Mouse (Mus musculus) forebrain, embryonic 14.5 days (tissue): ENCODE measurements at regions not wholly inside any gene's neighbourhood (a gene's known extent, or its start where the extent isn't known, plus 50 kb on each side); places are given as distances from the start of the nearest gene placed in this dataset.
A peak's percentile ranks its signal among the peaks of the same experiment; 100 is the strongest.
"Not testable (repeated sequence)": the region's sequence is repeated elsewhere in the genome, so short reads cannot be mapped to it uniquely, and the experiment has no call there.

Experiments used
- ATAC-seq: fragments of 200-750 bp; cut with Nextera tagmentation; 2 replicates; pipeline ENCODE4 v1.8.0; 2017; ENCODE audit warnings: mild to moderate bottlenecking, moderate library complexity
- DNase-seq: peaks from one replicate; pipeline ENCODE4 v3.0.0-alpha.2; 2015; ENCODE audit warnings: low spot score
- H3K27ac ChIP-seq: fragments of 300-500 bp; sonication (generic); 2 replicates; pipeline ENCODE4 v1.5.1; 2014; ENCODE audit warnings: low read depth, mild to moderate bottlenecking, control low read depth, low read length, moderate library complexity
- H3K27me3 ChIP-seq: fragments of 300-500 bp; sonication (generic); replicated peaks from 2 replicates; pipeline ENCODE4 v1.6.1; 2014; ENCODE audit warnings: low read length, control low read depth, mixed read lengths; ENCODE audit not compliant: control insufficient read depth, insufficient read depth
- H3K36me3 ChIP-seq: fragments of 300-500 bp; sonication (generic); 2 replicates; pipeline ENCODE4 v1.6.1; 2014; ENCODE audit warnings: low read length, control low read depth; ENCODE audit not compliant: control insufficient read depth, insufficient read depth
- H3K4me1 ChIP-seq: fragments of 300-500 bp; sonication (generic); 2 replicates; pipeline ENCODE4 v1.6.1; 2014; ENCODE audit warnings: antibody characterized with exemption, low read length, control low read depth; ENCODE audit not compliant: control insufficient read depth, insufficient read depth
- H3K4me2 ChIP-seq: fragments of 300-500 bp; sonication (generic); 2 replicates; pipeline ENCODE4 v1.6.1; 2014; ENCODE audit warnings: mild to moderate bottlenecking, control low read depth, low read length
- H3K4me3 ChIP-seq: fragments of 300-500 bp; sonication (generic); 2 replicates; pipeline ENCODE4 v1.5.1; 2014; ENCODE audit warnings: low read depth, low read length, control low read depth
- H3K9ac ChIP-seq: fragments of 300-500 bp; sonication (generic); 2 replicates; pipeline ENCODE4 v1.6.1; 2014; ENCODE audit warnings: mild to moderate bottlenecking, low read length, control low read depth, moderate library complexity
- H3K9me3 ChIP-seq: fragments of 300-500 bp; sonication (generic); replicated peaks from 2 replicates; pipeline ENCODE4 v1.6.1; 2016; ENCODE audit warnings: low read length, control low read depth, mixed read lengths; ENCODE audit not compliant: control insufficient read depth
- WGBS: fragments of 180-500 bp; shearing (Covaris S2); extraction: QIAGEN DNeasy Blood & Tissue Kit; methylation state at CpG from one replicate; pipeline ENCODE4 v1.1.7; 2014; 5-methylcytosine and 5-hydroxymethylcytosine counted together

DNA sequence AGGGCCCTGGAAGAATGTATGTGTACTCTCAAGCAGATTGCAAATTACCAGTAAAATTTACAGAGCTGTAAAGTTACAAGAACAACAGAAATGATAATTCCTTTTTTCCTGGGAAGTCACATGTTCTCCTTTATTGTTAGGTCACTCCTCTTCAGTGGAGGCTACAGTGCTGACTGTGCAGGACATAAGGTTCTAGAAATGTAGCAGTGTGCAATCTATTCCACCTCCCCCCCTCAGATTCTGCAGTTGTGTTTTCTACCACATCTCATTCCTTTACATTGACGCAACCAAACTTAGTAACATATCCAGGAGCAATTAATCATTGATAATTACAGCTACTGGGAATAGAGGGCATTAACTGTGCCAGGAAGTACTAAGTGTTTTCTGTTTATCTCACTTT lies 385.3 kb upstream of the Tnc start:
- H3K9ac ChIP-seq = no peak overlapping the region
- H3K4me1 ChIP-seq = no peaks in the 10 kb centered on the region
- no peak for ATAC-seq
- no peaks in the 10 kb centered on the region for H3K36me3 ChIP-seq
- H3K9me3 ChIP-seq = no peaks in the 10 kb centered on the region
- H3K27me3 ChIP-seq = no peaks in the 10 kb centered on the region
- no peak overlapping the region for H3K4me3 ChIP-seq
- no peak for DNase-seq
- no peak overlapping the region for H3K27ac ChIP-seq
- WGBS = 96% methylated on average over 1 of the region's 1 CpGs
- no peak overlapping the region for H3K4me2 ChIP-seq

DNA sequence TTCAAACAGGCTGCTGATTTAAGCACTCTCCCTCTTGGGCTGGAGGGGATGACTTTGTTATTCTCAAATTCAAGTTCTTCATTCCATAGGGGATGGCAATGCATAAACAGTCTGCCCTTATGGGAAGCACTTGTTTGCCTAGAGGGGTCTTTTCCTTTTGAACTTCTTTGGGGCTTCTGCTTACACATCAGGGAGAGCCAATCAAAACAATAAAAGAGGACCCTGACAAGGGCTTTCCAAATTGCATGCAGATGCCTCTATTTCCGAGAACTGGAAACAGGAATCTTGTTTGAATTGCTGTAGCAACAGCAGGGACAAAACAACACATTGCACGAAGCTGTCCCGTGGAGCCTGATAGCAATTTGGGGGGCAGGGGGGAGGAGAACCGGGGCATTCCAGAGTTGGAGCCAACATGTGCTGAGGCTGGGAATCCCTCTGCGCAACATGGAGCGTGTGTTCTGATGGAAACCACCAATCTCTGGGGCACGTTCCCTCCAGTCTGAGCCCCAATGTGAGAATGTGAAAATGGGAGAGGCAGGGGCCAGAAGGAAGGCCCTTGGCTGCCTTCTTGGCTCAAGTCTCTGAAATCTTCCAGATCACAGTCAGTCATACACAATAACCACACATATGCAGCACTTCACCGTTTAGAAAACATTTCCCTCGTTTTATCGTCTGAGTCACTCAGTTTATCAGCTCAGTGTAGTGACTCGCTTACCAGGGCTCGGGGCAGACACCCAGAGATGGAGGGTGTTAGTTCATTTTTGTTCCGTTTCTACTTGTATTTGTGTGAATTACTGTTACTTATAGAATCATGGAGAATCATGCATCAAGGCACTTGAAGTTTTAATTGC lies 391.2 kb upstream of the Tnc start:
- Histone ChIP-seq H3K27ac (no peak overlapping the region), H3K9me3 (no peaks in the 10 kb centered on the region), H3K4me1 (no peaks in the 10 kb centered on the region), H3K36me3 (no peaks in the 10 kb centered on the region), H3K9ac (no peak overlapping the region), H3K4me3 (no peak overlapping the region), H3K27me3 (no peaks in the 10 kb centered on the region), H3K4me2 (no peak overlapping the region)
- WGBS = 75% methylated on average over 13 of the region's 13 CpGs
- DNase-seq (no peak), ATAC-seq (no peak)

DNA sequence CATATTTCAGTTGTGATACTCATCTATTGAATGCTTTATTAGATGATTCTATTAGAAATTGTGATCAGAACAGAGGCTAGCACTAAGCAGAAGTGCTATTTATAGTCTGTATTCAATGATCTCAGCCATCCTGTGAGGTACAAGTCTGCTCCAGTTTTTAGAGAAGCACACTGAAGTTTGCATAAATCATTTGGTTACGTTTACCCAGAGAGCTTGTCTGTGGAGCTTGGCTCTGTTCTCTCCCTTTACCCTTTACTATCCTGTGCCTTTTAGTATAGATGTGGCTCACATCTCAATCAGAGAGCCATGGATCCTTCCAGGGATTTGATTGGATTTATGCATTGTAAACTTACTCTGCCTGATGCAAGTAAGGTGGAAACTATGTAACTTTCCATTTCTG lies 404.6 kb upstream of the Tnc start:
- Histone ChIP-seq H3K9me3 (no peaks in the 10 kb centered on the region), H3K27me3 (no peaks in the 10 kb centered on the region), H3K4me1 (peaks cover 3% of the 10 kb centered on the region; the same call in 1 of the 2 replicates), H3K4me2 (no peak overlapping the region), H3K27ac (no peak overlapping the region), H3K36me3 (no peaks in the 10 kb centered on the region), H3K4me3 (no peak overlapping the region), H3K9ac (no peak overlapping the region)
- DNase-seq (no peak), ATAC-seq (no peak; the same call in 1 of the 2 replicates)
- 63% methylated on average over 1 of the region's 1 CpGs for WGBS

DNA sequence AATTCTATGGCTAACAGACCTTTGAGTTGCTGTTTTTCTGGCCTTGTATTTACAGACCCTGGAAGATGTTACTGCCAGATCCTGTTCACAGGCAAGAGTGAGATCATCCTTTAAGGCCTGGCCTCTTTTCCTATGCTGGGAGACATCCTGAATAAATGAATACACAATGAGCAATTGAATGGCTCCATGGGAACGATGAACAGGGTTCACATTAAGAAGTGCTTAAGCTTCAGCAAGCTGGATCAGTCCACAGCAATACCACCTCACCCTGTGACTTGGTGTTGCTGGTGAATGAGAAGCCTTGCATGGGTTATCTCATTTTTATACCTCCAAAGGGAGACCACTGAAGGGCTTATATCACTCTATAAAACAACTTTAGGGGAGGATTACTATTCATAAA lies 405.1 kb upstream of the Tnc start:
- no peaks in the 10 kb centered on the region for H3K36me3 ChIP-seq
- ATAC-seq = peak; percentile 82
- H3K9me3 ChIP-seq = no peaks in the 10 kb centered on the region
- WGBS = 21% methylated on average over 1 of the region's 1 CpGs
- H3K9ac ChIP-seq = no peak overlapping the region
- peaks cover 3% of the 10 kb centered on the region; the same call in 1 of the 2 replicates for H3K4me1 ChIP-seq
- H3K27ac ChIP-seq = no peak overlapping the region
- H3K27me3 ChIP-seq = no peaks in the 10 kb centered on the region
- no peak overlapping the region for H3K4me2 ChIP-seq
- peak; percentile 62 for DNase-seq
- no peak overlapping the region for H3K4me3 ChIP-seq

DNA sequence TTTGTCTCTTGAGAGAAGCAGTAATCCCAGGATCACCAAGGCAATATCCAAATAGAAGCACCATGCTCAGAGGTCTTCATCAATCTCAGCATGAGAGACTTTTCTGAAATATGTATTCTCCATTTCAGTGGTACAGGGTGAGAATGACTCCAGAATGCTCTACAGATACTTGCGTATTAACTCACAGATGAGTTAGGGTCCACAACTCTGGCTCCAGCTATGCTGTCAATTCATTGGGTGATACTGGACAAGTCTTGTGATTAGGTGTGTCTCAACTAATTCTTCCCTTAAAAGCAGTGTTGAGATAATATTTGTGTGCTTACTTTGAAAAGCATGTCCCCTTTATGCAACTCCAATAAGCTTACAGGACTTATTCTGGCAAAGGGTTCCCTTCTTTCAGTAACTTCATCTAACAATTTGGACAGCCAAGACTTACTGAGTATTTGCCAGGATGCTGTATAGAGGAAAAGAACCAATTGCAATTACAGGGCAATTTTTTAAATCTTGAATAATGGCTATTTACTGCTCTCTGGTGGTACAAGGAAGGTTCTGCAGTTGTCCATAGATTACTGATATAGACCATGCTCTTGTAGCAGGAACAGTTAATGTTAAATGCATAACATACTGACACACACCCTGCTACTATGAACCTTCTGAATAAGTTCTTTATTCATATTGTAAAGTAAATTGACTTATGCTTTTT lies 445.6 kb upstream of the Tnc start:
- Histone ChIP-seq H3K36me3 (no peaks in the 10 kb centered on the region), H3K4me3 (no peak overlapping the region), H3K9me3 (no peaks in the 10 kb centered on the region), H3K27ac (no peak overlapping the region), H3K9ac (no peak overlapping the region), H3K4me1 (no peaks in the 10 kb centered on the region), H3K27me3 (no peaks in the 10 kb centered on the region), H3K4me2 (no peak overlapping the region)
- DNase-seq (peak; percentile 80), ATAC-seq (peak; percentile 77)
- WGBS = 98% methylated on average over 1 of the region's 1 CpGs

DNA sequence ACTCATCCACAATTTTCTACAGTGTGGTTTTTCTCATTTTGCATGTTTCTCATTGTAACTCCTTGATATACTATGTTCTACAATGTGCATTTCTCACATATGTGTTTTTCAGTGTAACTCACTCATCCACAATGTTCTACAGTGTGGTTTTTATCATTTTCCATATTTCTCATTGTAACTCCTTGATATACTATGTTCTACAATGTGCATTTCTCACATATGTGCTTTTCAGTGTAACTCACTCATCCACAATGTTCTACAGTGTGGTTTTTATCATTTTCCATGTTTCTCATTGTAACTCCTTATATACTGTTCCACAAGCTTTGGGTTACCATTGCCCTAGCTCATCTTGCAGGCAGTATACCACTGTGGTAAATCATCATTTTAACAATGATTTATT lies 450.9 kb upstream of the Tnc start:
- not testable (repeated sequence) for H3K4me2 ChIP-seq, H3K9me3 ChIP-seq, H3K36me3 ChIP-seq, H3K4me3 ChIP-seq, H3K27me3 ChIP-seq, H3K4me1 ChIP-seq, H3K9ac ChIP-seq, H3K27ac ChIP-seq
- ATAC-seq (peak; percentile 85), DNase-seq (peak; percentile 15)

DNA sequence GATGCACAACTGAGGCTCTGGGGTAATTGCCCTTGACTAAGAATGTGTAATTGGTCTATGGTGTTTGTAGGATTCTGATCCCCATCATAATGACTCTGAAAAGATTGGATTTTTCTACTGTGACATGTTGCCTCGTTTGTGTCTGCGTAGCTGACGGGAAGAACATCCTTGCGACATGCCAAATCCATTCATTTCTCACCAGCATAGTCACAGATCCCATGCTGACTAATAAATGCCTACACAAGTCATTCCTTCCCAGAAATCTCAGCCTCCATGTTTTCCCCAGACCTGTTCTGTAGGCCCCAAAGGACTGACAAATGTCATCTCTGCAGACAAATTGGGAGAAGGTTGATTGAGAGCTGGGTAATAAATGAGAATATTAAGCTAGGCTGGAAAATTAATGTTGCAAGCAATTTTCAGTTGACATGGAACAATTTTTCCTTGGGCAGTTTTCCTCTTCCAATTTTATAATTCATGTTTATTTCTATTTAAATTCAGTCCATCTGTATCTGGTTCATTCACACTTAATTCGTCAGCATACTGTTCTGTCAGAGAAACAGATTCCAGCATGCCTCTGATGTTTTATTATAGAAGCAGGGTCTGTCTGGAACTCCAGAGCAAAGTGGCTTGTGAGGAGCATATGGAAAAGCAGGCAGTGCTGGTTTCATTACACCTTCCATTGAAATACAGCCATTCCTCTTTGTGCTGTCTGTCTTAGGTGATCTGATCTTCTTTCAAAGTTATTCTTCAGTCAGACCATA lies 454.0 kb upstream of the Tnc start:
- DNase-seq = no peak
- Histone ChIP-seq H3K9ac (no peak overlapping the region), H3K4me2 (no peak overlapping the region), H3K9me3 (no peaks in the 10 kb centered on the region), H3K4me3 (no peak overlapping the region), H3K27me3 (no peaks in the 10 kb centered on the region), H3K4me1 (no peaks in the 10 kb centered on the region), H3K36me3 (no peaks in the 10 kb centered on the region), H3K27ac (no peak overlapping the region)
- 82% methylated on average over 5 of the region's 5 CpGs for WGBS
- ATAC-seq = no peak

DNA sequence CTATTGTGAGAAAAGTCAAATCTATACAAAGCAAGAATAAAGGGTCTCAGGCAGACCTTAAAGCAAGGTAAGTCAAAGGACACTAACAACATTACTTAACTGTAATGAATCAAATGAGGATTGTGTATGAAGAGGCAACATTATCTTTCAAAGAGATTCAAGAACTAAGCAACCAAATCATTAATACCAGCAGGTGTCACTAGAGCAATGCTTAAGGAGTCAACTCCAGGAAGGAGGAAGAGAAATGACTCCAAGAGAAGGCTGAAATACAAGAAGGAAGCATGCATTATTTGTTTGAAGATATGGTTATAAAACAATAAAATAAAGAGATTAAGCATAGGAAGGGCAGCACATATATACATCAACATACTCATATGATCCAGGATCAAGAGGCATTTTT lies 475.1 kb upstream of the Tnc start:
- Histone ChIP-seq H3K36me3 (no peaks in the 10 kb centered on the region), H3K4me1 (no peaks in the 10 kb centered on the region), H3K27ac (no peak overlapping the region), H3K4me3 (no peak overlapping the region), H3K4me2 (no peak overlapping the region), H3K9ac (no peak overlapping the region), H3K9me3 (no peaks in the 10 kb centered on the region), H3K27me3 (no peaks in the 10 kb centered on the region)
- no peak for ATAC-seq
- peak; percentile 73 for DNase-seq
